In the genomic region with DNA sequence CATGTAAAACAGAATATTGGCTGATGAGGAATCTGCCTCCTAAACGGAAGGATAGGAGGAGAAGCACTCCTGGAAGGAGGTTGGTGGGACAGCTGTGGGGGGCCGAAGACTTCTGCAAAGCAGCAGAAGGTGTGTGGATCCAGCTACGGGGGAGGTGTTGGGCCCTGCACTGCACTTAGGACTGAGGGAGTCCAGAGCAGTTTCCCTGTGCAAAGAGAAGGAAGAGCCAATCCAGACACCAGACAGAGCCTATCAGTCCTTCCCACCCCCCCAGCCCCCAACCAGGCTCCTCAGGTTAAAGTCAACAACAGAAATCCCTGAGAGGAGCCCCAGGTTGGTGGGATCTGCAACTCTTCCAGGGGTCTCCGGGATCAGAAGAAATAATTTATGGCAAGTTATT, we compare ENCODE assay signal across 29 mouse cellular contexts. TPM values are rescaled to one million over a fixed set of nuclear protein-coding genes. Genes with fewer than 3 reads are reported as not detected.
DNase-seq lines count a peak whose midpoint lies in the region; ATAC-seq and TF ChIP-seq lines count a peak whose summit lies in the region.
"Had no signal": no experiment of that assay in that cellular context is flagged by ENCODE, and none has a peak within 500 bp of the region (broad histone marks: within the 10 kb centered on the region; RNA-seq: fewer than 3 reads in every experiment).

No protein-coding gene starts in this region.

- H3K27ac ChIP-seq in embryonic facial prominence, embryonic 14.5 days (replicated peaks; ENCODE audit: low read depth, low read length): no peak overlapping the region; the same call in 1 of the 2 replicates
- H3K27ac ChIP-seq in embryonic facial prominence, embryonic 10.5 days (replicated peaks): no peak overlapping the region
- H3K27ac ChIP-seq in intestine, embryonic 15.5 days: no peak overlapping the region
- no peak overlapping the region for H3K27ac ChIP-seq in intestine, postnatal 0 days (ENCODE audit: low read depth, low read length)
- peak overlapping the region; percentile 69; the same call in 1 of the 2 replicates for H3K27ac ChIP-seq in embryonic facial prominence, embryonic 15.5 days (replicated peaks)
- H3K27ac ChIP-seq in limb, embryonic 14.5 days (replicated peaks; ENCODE audit: low read depth, low read length): no peak overlapping the region
- H3K27ac ChIP-seq: embryonic facial prominence, embryonic 13.5 days; forebrain, embryonic 10.5 days; forebrain, embryonic 12.5 days; forebrain, embryonic 15.5 days had no signal

- WGBS in embryonic facial prominence, embryonic 14.5 days: 71% methylated on average over 4 of the region's 4 CpGs
- WGBS in embryonic facial prominence, embryonic 10.5 days: 84% methylated on average over 4 of the region's 4 CpGs
- WGBS in intestine, embryonic 15.5 days: 39% methylated on average over 4 of the region's 4 CpGs
- WGBS in intestine, postnatal 0 days: 43% methylated on average over 4 of the region's 4 CpGs
- WGBS in embryonic facial prominence, embryonic 15.5 days: 71% methylated on average over 4 of the region's 4 CpGs
- WGBS in limb, embryonic 14.5 days: 58% methylated on average over 4 of the region's 4 CpGs

- H3K36me3 ChIP-seq in embryonic facial prominence, embryonic 14.5 days (ENCODE audit: control insufficient read depth, insufficient read depth, low read length): no peaks in the 10 kb centered on the region
- H3K36me3 ChIP-seq in embryonic facial prominence, embryonic 10.5 days (replicated peaks): no peaks in the 10 kb centered on the region
- no peaks in the 10 kb centered on the region for H3K36me3 ChIP-seq in intestine, embryonic 15.5 days
- H3K36me3 ChIP-seq in intestine, postnatal 0 days (ENCODE audit: control insufficient read depth, insufficient read depth): no peaks in the 10 kb centered on the region
- no peaks in the 10 kb centered on the region for H3K36me3 ChIP-seq in embryonic facial prominence, embryonic 15.5 days
- H3K36me3 ChIP-seq in limb, embryonic 14.5 days (ENCODE audit: control insufficient read depth, insufficient read depth, low read length): no peaks in the 10 kb centered on the region
- H3K36me3 ChIP-seq: embryonic facial prominence, embryonic 13.5 days; forebrain, embryonic 10.5 days; forebrain, embryonic 12.5 days; forebrain, embryonic 15.5 days; G1E had no signal

- no peaks in the 10 kb centered on the region for H3K9me3 ChIP-seq in embryonic facial prominence, embryonic 14.5 days (ENCODE audit: control insufficient read depth, low read length)
- no peaks in the 10 kb centered on the region for H3K9me3 ChIP-seq in embryonic facial prominence, embryonic 10.5 days
- no peaks in the 10 kb centered on the region for H3K9me3 ChIP-seq in intestine, embryonic 15.5 days
- H3K9me3 ChIP-seq in intestine, postnatal 0 days (ENCODE audit: control insufficient read depth): no peaks in the 10 kb centered on the region
- no peaks in the 10 kb centered on the region for H3K9me3 ChIP-seq in embryonic facial prominence, embryonic 15.5 days (replicated peaks)
- H3K9me3 ChIP-seq in limb, embryonic 14.5 days (ENCODE audit: control insufficient read depth, low read length): peaks cover 3% of the 10 kb centered on the region; the same call in 1 of the 2 replicates
- H3K9me3 ChIP-seq: embryonic facial prominence, embryonic 13.5 days; forebrain, embryonic 12.5 days; forebrain, embryonic 15.5 days had no signal

- no peak for TF ChIP-seq CTCF in intestine, postnatal 0 days (IDR thresholded peaks at IDR 0.05; ENCODE audit: low read depth)

- ATAC-seq in embryonic facial prominence, embryonic 14.5 days (ENCODE audit: low read depth): peak; percentile 45; the same call in 1 of the 2 replicates
- 0 out of 2 replicates have a peak, but pooled peaks have one; percentile 53 for ATAC-seq in intestine, embryonic 15.5 days
- ATAC-seq in intestine, postnatal 0 days: no peak
- no peak for ATAC-seq in embryonic facial prominence, embryonic 15.5 days (ENCODE audit: insufficient number of reproducible peaks, low FRiP score, low TSS enrichment, low read depth)
- ATAC-seq in limb, embryonic 14.5 days (ENCODE audit: low FRiP score, low read depth): peak; percentile 70
- ATAC-seq: activated CD4-positive, CD25-positive, alpha-beta regulatory T cell, adult 4 months; CD4-positive, CD25-positive, alpha-beta regulatory T cell, adult 4 months; forebrain, embryonic 15.5 days; forebrain, postnatal 0 days; Patski had no signal

- H3K4me3 ChIP-seq in embryonic facial prominence, embryonic 14.5 days (ENCODE audit: low read depth, low read length): no peak overlapping the region
- H3K4me3 ChIP-seq in embryonic facial prominence, embryonic 10.5 days: no peak overlapping the region
- no peak overlapping the region for H3K4me3 ChIP-seq in intestine, embryonic 15.5 days (replicated peaks)
- H3K4me3 ChIP-seq in intestine, postnatal 0 days (ENCODE audit: low read depth, low read length): no peak overlapping the region
- H3K4me3 ChIP-seq in embryonic facial prominence, embryonic 15.5 days (replicated peaks): no peak overlapping the region
- H3K4me3 ChIP-seq in limb, embryonic 14.5 days (replicated peaks; ENCODE audit: low read length): no peak overlapping the region
- H3K4me3 ChIP-seq: embryonic facial prominence, embryonic 13.5 days; erythroblast, embryonic 14.5 days; forebrain, embryonic 10.5 days; forebrain, embryonic 12.5 days; forebrain, embryonic 15.5 days had no signal

- no peak overlapping the region for H3K9ac ChIP-seq in embryonic facial prominence, embryonic 14.5 days (ENCODE audit: low read depth, low read length)
- H3K9ac ChIP-seq in intestine, embryonic 15.5 days: no peak overlapping the region
- H3K9ac ChIP-seq in intestine, postnatal 0 days (ENCODE audit: low read depth, low read length): no peak overlapping the region
- H3K9ac ChIP-seq in embryonic facial prominence, embryonic 15.5 days: no peak overlapping the region
- H3K9ac ChIP-seq in limb, embryonic 14.5 days (ENCODE audit: low read depth, low read length, severe bottlenecking): no peak overlapping the region
- H3K9ac ChIP-seq: embryonic facial prominence, embryonic 13.5 days; forebrain, embryonic 12.5 days; forebrain, embryonic 15.5 days; forebrain, postnatal 0 days had no signal

- no peaks in the 10 kb centered on the region for H3K4me1 ChIP-seq in embryonic facial prominence, embryonic 14.5 days (ENCODE audit: control insufficient read depth, insufficient read depth, low read length)
- no peaks in the 10 kb centered on the region for H3K4me1 ChIP-seq in embryonic facial prominence, embryonic 10.5 days
- H3K4me1 ChIP-seq in intestine, embryonic 15.5 days (replicated peaks): no peaks in the 10 kb centered on the region
- no peaks in the 10 kb centered on the region for H3K4me1 ChIP-seq in intestine, postnatal 0 days (replicated peaks; ENCODE audit: control insufficient read depth, insufficient read depth, low read length)
- peaks cover 7% of the 10 kb centered on the region; the same call in 1 of the 2 replicates for H3K4me1 ChIP-seq in embryonic facial prominence, embryonic 15.5 days
- 0 out of 2 replicates have a peak, but pooled peaks cover 4% of the 10 kb centered on the region for H3K4me1 ChIP-seq in limb, embryonic 14.5 days (ENCODE audit: control insufficient read depth, insufficient read depth, low read length)
- H3K4me1 ChIP-seq: forebrain, embryonic 10.5 days; forebrain, embryonic 15.5 days had no signal

- H3K27me3 ChIP-seq in embryonic facial prominence, embryonic 14.5 days (replicated peaks; ENCODE audit: control insufficient read depth, insufficient read depth, low read length): no peaks in the 10 kb centered on the region
- H3K27me3 ChIP-seq in embryonic facial prominence, embryonic 10.5 days (replicated peaks; ENCODE audit: low read depth, poor library complexity, severe bottlenecking): no peaks in the 10 kb centered on the region
- H3K27me3 ChIP-seq in intestine, embryonic 15.5 days (replicated peaks): no peaks in the 10 kb centered on the region
- no peaks in the 10 kb centered on the region for H3K27me3 ChIP-seq in intestine, postnatal 0 days (replicated peaks; ENCODE audit: control insufficient read depth, insufficient read depth, low read length)
- no peaks in the 10 kb centered on the region for H3K27me3 ChIP-seq in embryonic facial prominence, embryonic 15.5 days
- no peaks in the 10 kb centered on the region for H3K27me3 ChIP-seq in limb, embryonic 14.5 days (ENCODE audit: control insufficient read depth, insufficient read depth, low read length)
- H3K27me3 ChIP-seq: CH12.LX; embryonic facial prominence, embryonic 13.5 days; forebrain, embryonic 12.5 days; forebrain, embryonic 15.5 days had no signal

- no peak for TF ChIP-seq POLR2A in limb, embryonic 14.5 days (IDR thresholded peaks at IDR 0.05; ENCODE audit: borderline replicate concordance, extremely low read depth, insufficient read depth, insufficient read length)

- H3K4me2 ChIP-seq in embryonic facial prominence, embryonic 14.5 days (ENCODE audit: low read depth, low read length): no peak overlapping the region
- no peak overlapping the region for H3K4me2 ChIP-seq in intestine, embryonic 15.5 days (replicated peaks)
- H3K4me2 ChIP-seq in intestine, postnatal 0 days (replicated peaks; ENCODE audit: low read depth): no peak overlapping the region
- no peak overlapping the region for H3K4me2 ChIP-seq in embryonic facial prominence, embryonic 15.5 days (replicated peaks)
- no peak overlapping the region for H3K4me2 ChIP-seq in limb, embryonic 14.5 days (replicated peaks; ENCODE audit: low read depth, low read length, severe bottlenecking)
- H3K4me2 ChIP-seq: embryonic facial prominence, embryonic 13.5 days; forebrain, embryonic 12.5 days; forebrain, embryonic 15.5 days had no signal

- no peak for DNase-seq in embryonic facial prominence, embryonic 14.5 days (ENCODE audit: low spot score)
- no peak for DNase-seq in embryonic facial prominence, embryonic 10.5 days (ENCODE audit: low spot score)
- DNase-seq in limb, embryonic 14.5 days (ENCODE audit: low spot score): no peak
- DNase-seq in right cerebral cortex, postnatal 4 days: no peak
- no peak for DNase-seq in right cerebral cortex, postnatal 14 days
- DNase-seq: adrenal gland, adult 8-10 months; adrenal gland, postnatal 14 days; adrenal gland, postnatal 36 days; B cell, adult 2 months; cerebellum, adult 11-12 months; cerebellum, adult 2 months; cerebellum, adult 9-10 months; cerebellum, postnatal 10 days; cerebellum, postnatal 25 days; forebrain, postnatal 0 days had no signal

RNA-seq across cellular contexts. Expression of a gene that starts 27.5 kb away (rescaled TPM):
- not detected in 2 replicates for polyA plus RNA-seq in embryonic facial prominence, embryonic 14.5 days (2014; fragmentation: Nextera tagmentation; extraction: Ambion mirVana)
- not detected in 2 replicates for polyA plus RNA-seq in embryonic facial prominence, embryonic 10.5 days (2016; fragmentation: Nextera tagmentation; extraction: Ambion mirVana)
- 0.21 and 0.43 TPM in 2 replicates for polyA plus RNA-seq in intestine, embryonic 15.5 days (2015; fragmentation: Nextera tagmentation; extraction: Ambion mirVana)
- polyA plus RNA-seq in intestine, postnatal 0 days (2015; fragmentation: Nextera tagmentation; extraction: Ambion mirVana): 0.09 TPM in 1 of 2 replicates, not detected in the other
- not detected in 2 replicates for polyA plus RNA-seq in embryonic facial prominence, embryonic 15.5 days (2015; fragmentation: Nextera tagmentation; extraction: Ambion mirVana)
- polyA plus RNA-seq in limb, embryonic 14.5 days (2012; rRNA removed): 0.14 TPM in 1 of 2 replicates, not detected in the other
- polyA plus RNA-seq in limb, embryonic 14.5 days (2014; fragmentation: Nextera tagmentation; extraction: Ambion mirVana): not detected in 2 replicates
- polyA plus RNA-seq: activated CD4-positive, CD25-positive, alpha-beta regulatory T cell, adult 4 months; CD4-positive, CD25-positive, alpha-beta regulatory T cell, adult 4 months; cerebellum, adult 2 months; embryonic facial prominence, embryonic 11.5 days; embryonic facial prominence, embryonic 13.5 days; erythroblast, embryonic 14.5 days; forebrain, embryonic 10.5 days; forebrain, embryonic 12.5 days; G1E; Patski had no signal

Comparison
In these comparisons a context has a peak if more than half of its experiments do, and no peak if none do; other contexts are left out.
1. ATAC-seq: peak in embryonic facial prominence, embryonic 14.5 days (single experiment), intestine, embryonic 15.5 days (single experiment) and limb, embryonic 14.5 days (single experiment); none in intestine, postnatal 0 days (single experiment) and embryonic facial prominence, embryonic 15.5 days (single experiment).